Mouse (Mus musculus): ENCODE data around the gene Got2.

Gene Got2

GRCm38 (mm10) chr8:95871690-95872089, 16.7 kb downstream of the Got2 start:
- 94% methylated on average over 16 of the region's 16 CpGs for WGBS

- 97% methylated on average over 18 of the region's 18 CpGs for WGBS
Measured at GRCm38 (mm10) chr8:95864851-95865250, 23.5 kb downstream of the Got2 start.

GRCm38 (mm10) chr8:95863761-95864440, 24.4 kb downstream of the Got2 start:
- 60% methylated on average over 11 of the region's 11 CpGs for WGBS

- 85% methylated on average over 6 of the region's 6 CpGs for WGBS
Measured at GRCm38 (mm10) chr8:95854174-95854573, 34.2 kb downstream of the Got2 start.

- 11% methylated on average over 22 of the region's 22 CpGs for WGBS
Measured at GRCm38 (mm10) chr8:95853102-95853843, 35.1 kb downstream of the Got2 start, which contains the start of gene Slc38a7. TSS of gene Slc38a7 (minus strand) at chr8:95853539.

- 52% methylated on average over 4 of the region's 4 CpGs for WGBS
Measured at GRCm38 (mm10) chr8:95852290-95852689, 36.1 kb downstream of the Got2 start.

- 88% methylated on average over 2 of the region's 2 CpGs for WGBS
Measured at GRCm38 (mm10) chr8:95850326-95850725, 38.0 kb downstream of the Got2 start.

- WGBS, result 93% methylated on average over 19 of the region's 19 CpGs
Measured at GRCm38 (mm10) chr8:95848734-95849464, 39.4 kb downstream of the Got2 start.

- 78% methylated on average over 24 of the region's 24 CpGs for WGBS
Measured at GRCm38 (mm10) chr8:95848061-95848551, 40.2 kb downstream of the Got2 start.

- WGBS, result 96% methylated on average over 7 of the region's 7 CpGs
Measured at GRCm38 (mm10) chr8:95845026-95845425, 43.3 kb downstream of the Got2 start.

GRCm38 (mm10) chr8:95843968-95844367, 44.4 kb downstream of the Got2 start:
- 91% methylated on average over 6 of the region's 6 CpGs for WGBS

- 92% methylated on average over 15 of the region's 15 CpGs for WGBS
Measured at GRCm38 (mm10) chr8:95841436-95841835, 46.9 kb downstream of the Got2 start.

- WGBS, result over 99% methylated on average over 4 of the region's 4 CpGs
Measured at GRCm38 (mm10) chr8:95839289-95839688, 49.1 kb downstream of the Got2 start.

- WGBS, result 92% methylated on average over 10 of the region's 10 CpGs
Measured at GRCm38 (mm10) chr8:95837266-95837665, 51.1 kb downstream of the Got2 start.

- 86% methylated on average over 4 of the region's 4 CpGs for WGBS
Measured at GRCm38 (mm10) chr8:95835891-95836290, 52.5 kb downstream of the Got2 start.

GRCm38 (mm10) chr8:95833435-95833984, 54.8 kb downstream of the Got2 start:
- 6% methylated on average over 16 of the region's 16 CpGs for WGBS

- 17% methylated on average over 16 of the region's 16 CpGs for WGBS
Measured at GRCm38 (mm10) chr8:95832603-95833434, 55.5 kb downstream of the Got2 start.

GRCm38 (mm10) chr8:95830144-95830543, 58.2 kb downstream of the Got2 start:
- WGBS, result 87% methylated on average over 3 of the region's 3 CpGs

GRCm38 (mm10) chr8:95825162-95825561, 63.2 kb downstream of the Got2 start, which contains the start of gene Sap18b:
TSS of gene Sap18b (plus strand) at chr8:95825346.
- WGBS, result 67% methylated on average over 25 of the region's 25 CpGs

GRCm38 (mm10) chr8:95822699-95823098, 65.6 kb downstream of the Got2 start:
- 81% methylated on average over 3 of the region's 3 CpGs for WGBS

- 88% methylated on average over 5 of the region's 5 CpGs for WGBS
Measured at GRCm38 (mm10) chr8:95822096-95822495, 66.3 kb downstream of the Got2 start.
